Mouse (Mus musculus) CH12.LX (cell line): ENCODE measurements at regions not wholly inside any gene's neighbourhood (a gene's known extent, or its start where the extent isn't known, plus 50 kb on each side); places are given as distances from the start of the nearest gene placed in this dataset.

Source experiments
- DNase-seq: peaks from one replicate; pipeline ENCODE4 v3.0.0-alpha.2; 2013; ENCODE audit errors: extremely low read depth
- H3K27ac ChIP-seq: 2 replicates; pipeline ENCODE4 v1.5.1; 2012; ENCODE audit warnings: low read depth, mild to moderate bottlenecking, control low read depth, moderate library complexity; ENCODE audit not compliant: insufficient read depth
- H3K27me3 ChIP-seq: replicated peaks from 2 replicates; pipeline ENCODE3; 2012; ENCODE audit warnings: inconsistent platforms
- H3K36me3 ChIP-seq, 2 experiments: replicated peaks in 1 of 2; 2 replicates each; pipeline versions ENCODE3 to v1.6.1; 2012; ENCODE audit warnings: inconsistent platforms in 1 of 2, low read length in 1 of 2, mild to moderate bottlenecking in 1 of 2, mixed read lengths in 1 of 2, moderate library complexity in 1 of 2; ENCODE audit not compliant: control insufficient read depth in 1 of 2, insufficient read depth in 1 of 2
- H3K4me1 ChIP-seq, 2 experiments: 2 replicates each; pipeline ENCODE4 v1.6.1; 2012; ENCODE audit warnings: inconsistent platforms in 1 of 2, moderate library complexity in 1 of 2; ENCODE audit not compliant: insufficient read depth in 2 of 2, control insufficient read depth in 1 of 2
- H3K4me2 ChIP-seq: 2 replicates; pipeline ENCODE4 v1.6.1; 2012; ENCODE audit warnings: low read depth, mild to moderate bottlenecking, control low read depth; ENCODE audit not compliant: poor library complexity, insufficient read depth, severe bottlenecking
- H3K4me3 ChIP-seq, 3 experiments: fragments of 150-350 bp in 1 of 3; sonication (generic) in 1 of 3; replicated peaks in 1 of 3; 2 replicates each; pipeline versions ENCODE3 to v1.5.1; 2011 to 2012; ENCODE audit warnings: low read depth in 2 of 3, low read length in 2 of 3, mild to moderate bottlenecking in 2 of 3, moderate library complexity in 2 of 3, control low read depth in 1 of 3, improper control_type of control experiment in 1 of 3, inconsistent platforms in 1 of 3, mixed read lengths in 1 of 3; ENCODE audit not compliant: poor library complexity in 1 of 3
- H3K79me2 ChIP-seq: replicated peaks from 2 replicates; pipeline ENCODE4 v1.6.1; 2012; ENCODE audit warnings: mild to moderate bottlenecking, moderate library complexity; ENCODE audit not compliant: control insufficient read depth, poor library complexity, insufficient read depth, severe bottlenecking; ENCODE audit errors: extremely low read depth
- H3K9ac ChIP-seq: 2 replicates; pipeline ENCODE4 v1.6.1; 2012; ENCODE audit warnings: low read depth, mild to moderate bottlenecking, control low read depth, moderate library complexity; ENCODE audit not compliant: insufficient read depth
- H3K9me3 ChIP-seq: replicated peaks from 2 replicates; pipeline ENCODE3; 2012; ENCODE audit warnings: low read length, inconsistent platforms, mixed read lengths
- BHLHE40 ChIP-seq: IDR thresholded peaks from 2 replicates; pipeline ENCODE4 v1.6.1; 2011; ENCODE audit warnings: mild to moderate bottlenecking, low read depth, low read length, improper control_type of control experiment
- CHD1 ChIP-seq: IDR thresholded peaks from 2 replicates; pipeline ENCODE4 v1.6.1; 2012; ENCODE audit warnings: low read depth, low read length, improper control_type of control experiment, inconsistent platforms
- CHD2 ChIP-seq: IDR thresholded peaks from 2 replicates; pipeline ENCODE4 v1.6.1; 2011; ENCODE audit warnings: low read length, improper control_type of control experiment
- CTCF ChIP-seq, 2 experiments: IDR thresholded peaks in 1 of 2; conservative IDR thresholded peaks in 1 of 2; 2 replicates each; pipeline ENCODE4 v1.5.1; 2011 to 2012; ENCODE audit warnings: low read depth in 2 of 2, low read length in 2 of 2, improper control_type of control experiment in 1 of 2, inconsistent platforms in 1 of 2, mild to moderate bottlenecking in 1 of 2, moderate library complexity in 1 of 2
- E2F4 ChIP-seq: IDR thresholded peaks from 2 replicates; pipeline ENCODE4 v1.6.1; 2011; ENCODE audit warnings: low read depth, low read length, improper control_type of control experiment; ENCODE audit not compliant: insufficient replicate concordance
- ELF1 ChIP-seq: IDR thresholded peaks from 2 replicates; pipeline ENCODE4 v1.6.1; 2014; ENCODE audit warnings: low read depth, mild to moderate bottlenecking, inconsistent platforms, low read length, improper control_type of control experiment
- EP300 ChIP-seq: IDR thresholded peaks from 2 replicates; pipeline ENCODE4 v1.6.1; 2011; ENCODE audit warnings: low read length, improper control_type of control experiment
- ETS1 ChIP-seq: conservative IDR thresholded peaks from 2 replicates; pipeline ENCODE4 v1.6.1; 2012; ENCODE audit warnings: low read depth, mild to moderate bottlenecking, inconsistent platforms, low read length, improper control_type of control experiment, moderate library complexity
- HCFC1 ChIP-seq: IDR thresholded peaks from 2 replicates; pipeline ENCODE4 v1.6.1; 2012; ENCODE audit warnings: low read depth, mild to moderate bottlenecking, inconsistent platforms, low read length, improper control_type of control experiment
- IRF4 ChIP-seq: IDR thresholded peaks from 2 replicates; pipeline ENCODE4 v1.6.1; 2014; ENCODE audit warnings: low read depth, mild to moderate bottlenecking, inconsistent platforms, low read length, improper control_type of control experiment
- JUN ChIP-seq: IDR thresholded peaks from 2 replicates; pipeline ENCODE4 v1.6.1; 2011; ENCODE audit warnings: low read depth, mild to moderate bottlenecking, low read length, improper control_type of control experiment, moderate library complexity; ENCODE audit not compliant: insufficient read depth
- JUND ChIP-seq: conservative IDR thresholded peaks from 2 replicates; pipeline ENCODE4 v1.6.1; 2011; ENCODE audit warnings: low read depth, low read length, improper control_type of control experiment
- KAT2A ChIP-seq: IDR thresholded peaks from 2 replicates; pipeline ENCODE4 v1.6.1; 2012; ENCODE audit warnings: low read length, improper control_type of control experiment, inconsistent platforms; ENCODE audit not compliant: insufficient replicate concordance
- MAFK ChIP-seq: IDR thresholded peaks from 2 replicates; pipeline ENCODE4 v1.6.1; 2011; ENCODE audit warnings: low read length, improper control_type of control experiment; ENCODE audit not compliant: insufficient replicate concordance
- MAX ChIP-seq: IDR thresholded peaks from 2 replicates; pipeline ENCODE4 v1.6.1; 2011; ENCODE audit warnings: low read length, improper control_type of control experiment
- MAZ ChIP-seq: IDR thresholded peaks from 2 replicates; pipeline ENCODE4 v1.6.1; 2012; ENCODE audit warnings: low read depth, mild to moderate bottlenecking, inconsistent platforms, low read length, improper control_type of control experiment, moderate library complexity
- MEF2A ChIP-seq: IDR thresholded peaks from 2 replicates; pipeline ENCODE4 v1.6.1; 2014; ENCODE audit warnings: low read depth, mild to moderate bottlenecking, inconsistent platforms, low read length, improper control_type of control experiment, borderline replicate concordance
- MYC ChIP-seq: IDR thresholded peaks from 2 replicates; pipeline ENCODE4 v1.6.1; 2011; ENCODE audit warnings: low read depth, mild to moderate bottlenecking, improper control_type of control experiment, low read length
- NELFE ChIP-seq: IDR thresholded peaks from 2 replicates; pipeline ENCODE4 v1.6.1; 2011; ENCODE audit warnings: low read depth, low read length, improper control_type of control experiment
- NRF1 ChIP-seq: IDR thresholded peaks from 2 replicates; pipeline ENCODE4 v1.6.1; 2014; ENCODE audit warnings: low read depth, mild to moderate bottlenecking, inconsistent platforms, low read length, improper control_type of control experiment, moderate library complexity
- POLR2A ChIP-seq: IDR thresholded peaks from 2 replicates; pipeline ENCODE4 v1.6.1; 2011; ENCODE audit warnings: low read depth, mild to moderate bottlenecking, improper control_type of control experiment, low read length
- POLR2AphosphoS2 ChIP-seq: IDR thresholded peaks from 2 replicates; pipeline ENCODE4 v1.6.1; 2011; ENCODE audit warnings: low read depth, low read length, improper control_type of control experiment
- RAD21 ChIP-seq: IDR thresholded peaks from 2 replicates; pipeline ENCODE4 v1.6.1; 2011; ENCODE audit warnings: low read depth, mild to moderate bottlenecking, low read length, improper control_type of control experiment, moderate library complexity
- RCOR1 ChIP-seq: conservative IDR thresholded peaks from 2 replicates; pipeline ENCODE4 v1.6.1; 2012; ENCODE audit warnings: low read depth, mild to moderate bottlenecking, inconsistent platforms, low read length, improper control_type of control experiment
- SIN3A ChIP-seq: IDR thresholded peaks from 2 replicates; pipeline ENCODE4 v1.6.1; 2012; ENCODE audit warnings: low read length, improper control_type of control experiment, inconsistent platforms
- SMC3 ChIP-seq: IDR thresholded peaks from 2 replicates; pipeline ENCODE4 v1.6.1; 2011; ENCODE audit warnings: low read depth, low read length, improper control_type of control experiment
- TBP ChIP-seq: conservative IDR thresholded peaks from 2 replicates; pipeline ENCODE4 v1.6.1; 2011; ENCODE audit warnings: low read depth, low read length, improper control_type of control experiment
- TCF12 ChIP-seq: IDR thresholded peaks from 2 replicates; pipeline ENCODE4 v1.6.1; 2014; ENCODE audit warnings: low read depth, mild to moderate bottlenecking, inconsistent platforms, low read length, improper control_type of control experiment
- UBTF ChIP-seq: IDR thresholded peaks from 2 replicates; pipeline ENCODE4 v1.6.1; 2012; ENCODE audit warnings: low read depth, mild to moderate bottlenecking, inconsistent platforms, low read length, improper control_type of control experiment, moderate library complexity
- USF1 ChIP-seq: IDR thresholded peaks from 2 replicates; pipeline ENCODE4 v1.6.1; 2014; ENCODE audit warnings: low read depth, mild to moderate bottlenecking, inconsistent platforms, low read length, improper control_type of control experiment
- ZC3H11A ChIP-seq: IDR thresholded peaks from 2 replicates; pipeline ENCODE4 v1.6.1; 2012; ENCODE audit warnings: low read depth, mild to moderate bottlenecking, inconsistent platforms, low read length, improper control_type of control experiment
- ZKSCAN1 ChIP-seq: IDR thresholded peaks from 2 replicates; pipeline ENCODE4 v1.6.1; 2012; ENCODE audit warnings: low read depth, inconsistent platforms, low read length, improper control_type of control experiment, borderline replicate concordance
- ZMIZ1 ChIP-seq: IDR thresholded peaks from 2 replicates; pipeline ENCODE4 v1.6.1; 2012; ENCODE audit warnings: low read depth, mild to moderate bottlenecking, inconsistent platforms, low read length, improper control_type of control experiment
- ZNF384 ChIP-seq: IDR thresholded peaks from 2 replicates; pipeline ENCODE4 v1.6.1; 2012; ENCODE audit warnings: low read depth, low read length, improper control_type of control experiment, inconsistent platforms
- dilution Hi-C: fragments of 300-500 bp; cut with MboI; formaldehyde crosslinking; loops from 2 replicates; pipeline ENCODE4 v1.14.3; 2020; ENCODE audit warnings: low sequenced_read_pairs; ENCODE audit not compliant: extremely low pct_unique_long_range_greater_than_20kb, extremely low pct_ligation_motif_present
- in situ Hi-C: fragments of 300-500 bp; cut with MboI; formaldehyde crosslinking; loops from 3 replicates; pipeline ENCODE4 v1.14.3; 2019; ENCODE audit warnings: low sequenced_read_pairs, low pct_ligation_motif_present, low pct_unique_long_range_greater_than_20kb, mixed read lengths

- peak; percentile 95; the same call in 1 of the 2 replicates for TF ChIP-seq RCOR1
- peak; percentile 73 for TF ChIP-seq MAX
- no peak for TF ChIP-seq POLR2AphosphoS2
- TF ChIP-seq TCF12 = peak; percentile 86
- peak; percentile 50 for TF ChIP-seq SMC3
- 0 out of 2 replicates have a peak, but pooled peaks have one; percentile 26 for TF ChIP-seq NRF1
- TF ChIP-seq CHD2 = peak; percentile 85
- peak; percentile 37; the same call in 1 of the 2 replicates for TF ChIP-seq E2F4
These were observed 661.1 kb upstream of the Gm8797 start (continued) for GRCm38 (mm10) chr3:5089393-5090010.

DNA sequence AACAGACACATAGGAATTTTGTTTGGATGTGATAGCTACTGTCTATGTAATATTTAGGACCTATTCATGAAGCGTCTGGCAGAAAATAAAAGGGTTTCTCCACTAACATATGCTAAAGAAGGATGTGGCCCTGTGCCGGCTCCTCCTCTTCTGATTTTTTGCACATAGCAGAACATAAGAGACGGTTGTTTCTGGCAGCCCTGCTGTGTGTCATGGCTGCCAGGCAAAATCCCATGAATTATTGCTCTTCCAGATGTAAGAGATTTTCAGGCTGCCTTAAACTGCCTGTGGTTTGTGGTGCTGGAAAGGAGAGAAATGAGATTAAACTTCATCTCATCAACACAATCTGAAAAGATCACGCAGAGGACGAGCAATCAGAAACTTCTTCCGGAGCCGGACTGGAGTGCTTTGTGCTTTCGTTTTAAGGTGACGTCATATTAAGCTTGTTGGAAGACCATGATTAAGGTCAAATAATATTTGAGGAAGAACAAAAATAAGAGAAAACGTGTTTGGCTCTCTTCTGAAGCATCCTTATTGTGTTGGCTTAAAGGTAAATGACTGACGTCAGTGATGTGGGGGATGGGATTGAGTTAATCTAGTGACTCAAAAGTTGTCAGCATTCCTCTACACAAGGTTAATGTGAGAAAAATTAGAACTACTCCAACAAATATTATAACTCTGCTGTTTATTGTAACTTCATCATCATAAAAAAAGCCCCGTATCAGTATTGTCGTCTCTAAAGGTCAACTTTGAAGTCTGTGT is 660.3 kb upstream of the Gm8797 start:
- peak; percentile 38 for DNase-seq
- Histone ChIP-seq H3K79me2 (no peaks in the 10 kb centered on the region), H3K4me1 (peaks cover 0 to 32% of the 10 kb centered on the region in 2 experiments; a peak in 2 of 4 replicates), H3K4me2 (peak overlapping the region; percentile 70), H3K9me3 (no peaks in the 10 kb centered on the region), H3K4me3 (peak overlapping the region; percentile 42 to 56 (median 44)), H3K27ac (no peak overlapping the region), H3K9ac (peak overlapping the region; percentile 55), H3K36me3 (no peaks in the 10 kb centered on the region), H3K27me3 (no peaks in the 10 kb centered on the region)
- dilution Hi-C loops (no loop called here), in situ Hi-C loops (no loop called here)
- TF ChIP-seq CTCF (conservative IDR thresholded peaks at IDR 0.05 in 1 of 2, IDR thresholded peaks at IDR 0.05 in 1 of 2; ENCODE audit: low read depth in 2 of 2, low read length in 2 of 2) (no peak), SIN3A (no peak; the same call in 1 of the 2 replicates), EP300 (no peak; the same call in 1 of the 2 replicates), HCFC1 (no peak), JUND (peak; percentile 78), E2F4 (no peak), IRF4 (no peak), ELF1 (no peak), KAT2A (no peak), ZNF384 (no peak), BHLHE40 (peak; percentile 39; the same call in 1 of the 2 replicates), USF1 (no peak), MAFK (no peak), ZMIZ1 (no peak), NELFE (no peak), MAZ (no peak), ETS1 (no peak), TCF12 (no peak), SMC3 (no peak), POLR2AphosphoS2 (no peak), JUN (peak; percentile 69; the same call in 1 of the 2 replicates), TBP (0 out of 2 replicates have a peak, but pooled peaks have one; percentile 24), POLR2A (peak; percentile 38; the same call in 1 of the 2 replicates), MEF2A (no peak; the same call in 1 of the 2 replicates), NRF1 (no peak), RCOR1 (no peak), UBTF (no peak), CHD1 (no peak), MYC (no peak), ZC3H11A (no peak), ZKSCAN1 (no peak), MAX (no peak), RAD21 (no peak; the same call in 1 of the 2 replicates)
